Mouse (Mus musculus): ENCODE results near the gene Lcn9. TPM values are rescaled to one million over a fixed set of nuclear protein-coding genes. Genes with fewer than 3 reads are reported as not detected.
A peak's percentile ranks its signal among the peaks of the same experiment; 100 is the strongest.

Lcn9 gene
- total RNA-seq, 1 experiment = not detected

- TF ChIP-seq MAFK (IDR thresholded peaks at IDR 0.05; ENCODE audit: insufficient read depth, low read depth, low read length) = no peak
- TF ChIP-seq CHD2 (IDR thresholded peaks at IDR 0.05; ENCODE audit: low read depth, low read length) = no peak
- no peak for TF ChIP-seq HCFC1 (IDR thresholded peaks at IDR 0.05; ENCODE audit: borderline replicate concordance, insufficient read depth, low read length)
- no peak for TF ChIP-seq ZNF384 (IDR thresholded peaks at IDR 0.05; ENCODE audit: low read depth, low read length)
- no peak for TF ChIP-seq ZC3H11A (IDR thresholded peaks at IDR 0.05; ENCODE audit: borderline replicate concordance, low read depth, low read length)
- H3K4me3 ChIP-seq (ENCODE audit: insufficient read depth in 1 of 2, low read depth in 1 of 2, low read length in 2 of 2, poor library complexity in 1 of 2, severe bottlenecking in 1 of 2) = no peak overlapping the region
- no peaks in the 10 kb centered on the region for H3K36me3 ChIP-seq (ENCODE audit: control insufficient read depth, insufficient read depth, low read length, poor library complexity, severe bottlenecking)
- H3K9me3 ChIP-seq (ENCODE audit: control insufficient read depth, insufficient read depth, low read depth, low read length) = no peaks in the 10 kb centered on the region
- no peak overlapping the region for H3K9ac ChIP-seq (ENCODE audit: insufficient read depth, low read depth, low read length, poor library complexity, severe bottlenecking)
- DNase-seq (ENCODE audit: low read depth, low spot score) = no peak
- in situ Hi-C loops (cut with MboI; ENCODE audit: low sequenced_read_pairs in 2 of 2, unreplicated experiment in 2 of 2) = no loop called here
- H3K27ac ChIP-seq (ENCODE audit: insufficient read depth, low read depth, low read length, poor library complexity, severe bottlenecking) = no peak overlapping the region
- no peaks in the 10 kb centered on the region for H3K4me1 ChIP-seq (ENCODE audit: control insufficient read depth in 2 of 2, insufficient read depth in 2 of 2, low read length in 2 of 2, poor library complexity in 1 of 2)
These were observed 1.8 kb downstream of the Lcn9 start for GRCm38 (mm10) chr2:25824751-25825150.

GRCm38 (mm10) chr2:25828344-25828947 is 5.5 kb downstream of the Lcn9 start:
- DNase-seq (ENCODE audit: low read depth, low spot score) = no peak
- no peak overlapping the region for H3K9ac ChIP-seq (ENCODE audit: insufficient read depth, low read depth, low read length, poor library complexity, severe bottlenecking)
- H3K9me3 ChIP-seq (ENCODE audit: control insufficient read depth, insufficient read depth, low read depth, low read length) = no peaks in the 10 kb centered on the region
- no peaks in the 10 kb centered on the region for H3K4me1 ChIP-seq (ENCODE audit: control insufficient read depth in 2 of 2, insufficient read depth in 2 of 2, low read length in 2 of 2, poor library complexity in 1 of 2)
- no peak for TF ChIP-seq HCFC1 (IDR thresholded peaks at IDR 0.05; ENCODE audit: borderline replicate concordance, insufficient read depth, low read length)
- no peak for TF ChIP-seq ZNF384 (IDR thresholded peaks at IDR 0.05; ENCODE audit: low read depth, low read length)
- no peak for TF ChIP-seq CHD2 (IDR thresholded peaks at IDR 0.05; ENCODE audit: low read depth, low read length)
- no peak for TF ChIP-seq MAFK (IDR thresholded peaks at IDR 0.05; ENCODE audit: insufficient read depth, low read depth, low read length)
- TF ChIP-seq ZC3H11A (IDR thresholded peaks at IDR 0.05; ENCODE audit: borderline replicate concordance, low read depth, low read length) = no peak
- in situ Hi-C loops (cut with MboI; ENCODE audit: low sequenced_read_pairs in 2 of 2, unreplicated experiment in 2 of 2) = no loop called here
- no peak overlapping the region for H3K4me3 ChIP-seq (ENCODE audit: insufficient read depth in 1 of 2, low read depth in 1 of 2, low read length in 2 of 2, poor library complexity in 1 of 2, severe bottlenecking in 1 of 2)
- H3K36me3 ChIP-seq (ENCODE audit: control insufficient read depth, insufficient read depth, low read length, poor library complexity, severe bottlenecking) = no peaks in the 10 kb centered on the region
- H3K27ac ChIP-seq (ENCODE audit: insufficient read depth, low read depth, low read length, poor library complexity, severe bottlenecking) = no peak overlapping the region

DNA sequence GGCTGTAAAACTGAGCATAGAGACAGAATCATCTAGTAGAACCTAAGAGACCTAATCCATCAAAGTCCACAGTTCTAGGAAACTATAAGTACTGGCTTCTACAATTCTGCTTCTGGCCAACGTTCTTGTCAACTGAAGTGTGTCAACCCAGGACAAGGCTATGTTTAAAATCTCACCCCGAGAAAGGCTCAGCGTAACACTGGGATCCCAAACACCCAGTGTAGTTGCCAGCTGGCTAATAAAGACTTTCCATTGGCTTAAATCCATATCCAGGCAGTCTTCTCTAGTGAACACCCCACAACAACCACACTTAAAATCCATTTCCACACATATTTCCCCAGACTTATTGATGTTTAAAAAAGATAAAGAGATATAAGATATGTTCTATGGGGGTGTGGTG is 7.8 kb downstream of the Lcn9 start:
- no peaks in the 10 kb centered on the region for H3K9me3 ChIP-seq (ENCODE audit: control insufficient read depth, insufficient read depth, low read depth, low read length)
- DNase-seq (ENCODE audit: low read depth, low spot score) = no peak
- in situ Hi-C loops (cut with MboI; ENCODE audit: low sequenced_read_pairs in 2 of 2, unreplicated experiment in 2 of 2) = loop anchor here in 1 of 2 experiments (10.0 kb wide), 1 partner anchor 94 kb away; no protein-coding TSS in a partner anchor
- H3K36me3 ChIP-seq (ENCODE audit: control insufficient read depth, insufficient read depth, low read length, poor library complexity, severe bottlenecking) = no peaks in the 10 kb centered on the region
- no peak overlapping the region for H3K4me3 ChIP-seq (ENCODE audit: insufficient read depth in 1 of 2, low read depth in 1 of 2, low read length in 2 of 2, poor library complexity in 1 of 2, severe bottlenecking in 1 of 2)
- no peak overlapping the region for H3K27ac ChIP-seq (ENCODE audit: insufficient read depth, low read depth, low read length, poor library complexity, severe bottlenecking)
- TF ChIP-seq HCFC1 (IDR thresholded peaks at IDR 0.05; ENCODE audit: borderline replicate concordance, insufficient read depth, low read length) = no peak
- no peak for TF ChIP-seq MAFK (IDR thresholded peaks at IDR 0.05; ENCODE audit: insufficient read depth, low read depth, low read length)
- TF ChIP-seq ZNF384 (IDR thresholded peaks at IDR 0.05; ENCODE audit: low read depth, low read length) = no peak
- no peak for TF ChIP-seq ZC3H11A (IDR thresholded peaks at IDR 0.05; ENCODE audit: borderline replicate concordance, low read depth, low read length)
- TF ChIP-seq CHD2 (IDR thresholded peaks at IDR 0.05; ENCODE audit: low read depth, low read length) = no peak
- H3K9ac ChIP-seq (ENCODE audit: insufficient read depth, low read depth, low read length, poor library complexity, severe bottlenecking) = no peak overlapping the region
- no peaks in the 10 kb centered on the region for H3K4me1 ChIP-seq (ENCODE audit: control insufficient read depth in 2 of 2, insufficient read depth in 2 of 2, low read length in 2 of 2, poor library complexity in 1 of 2)

GRCm38 (mm10) chr2:25836291-25836690 is 13.3 kb downstream of the Lcn9 start:
- H3K4me3 ChIP-seq (ENCODE audit: insufficient read depth in 1 of 2, low read depth in 1 of 2, low read length in 2 of 2, poor library complexity in 1 of 2, severe bottlenecking in 1 of 2) = no peak overlapping the region
- no peaks in the 10 kb centered on the region for H3K36me3 ChIP-seq (ENCODE audit: control insufficient read depth, insufficient read depth, low read length, poor library complexity, severe bottlenecking)
- in situ Hi-C loops (cut with MboI; ENCODE audit: low sequenced_read_pairs in 2 of 2, unreplicated experiment in 2 of 2) = loop anchor here in 1 of 2 experiments (10.0 kb wide), 1 partner anchor 89 kb away; no protein-coding TSS in a partner anchor
- peak; percentile 63 for DNase-seq (ENCODE audit: low read depth, low spot score)
- no peaks in the 10 kb centered on the region for H3K9me3 ChIP-seq (ENCODE audit: control insufficient read depth, insufficient read depth, low read depth, low read length)
- H3K27ac ChIP-seq (ENCODE audit: insufficient read depth, low read depth, low read length, poor library complexity, severe bottlenecking) = no peak overlapping the region
- H3K4me1 ChIP-seq (ENCODE audit: control insufficient read depth in 2 of 2, insufficient read depth in 2 of 2, low read length in 2 of 2, poor library complexity in 1 of 2) = no peaks in the 10 kb centered on the region
- TF ChIP-seq CHD2 (IDR thresholded peaks at IDR 0.05; ENCODE audit: low read depth, low read length) (no peak), ZNF384 (IDR thresholded peaks at IDR 0.05; ENCODE audit: low read depth, low read length) (no peak), HCFC1 (IDR thresholded peaks at IDR 0.05; ENCODE audit: borderline replicate concordance, insufficient read depth, low read length) (no peak), ZC3H11A (IDR thresholded peaks at IDR 0.05; ENCODE audit: borderline replicate concordance, low read depth, low read length) (peak; percentile 63; the same call in 1 of the 2 replicates), MAFK (IDR thresholded peaks at IDR 0.05; ENCODE audit: insufficient read depth, low read depth, low read length) (no peak)
- no peak overlapping the region for H3K9ac ChIP-seq (ENCODE audit: insufficient read depth, low read depth, low read length, poor library complexity, severe bottlenecking)
